Mouse (Mus musculus) kidney, postnatal 25 days (tissue): ENCODE data around the gene Myl3.

Source experiments
- DNase-seq, 2 experiments: peaks; one replicate each; pipeline ENCODE4 v3.0.0; 2021; ENCODE audit warnings: mixed read lengths in 2 of 2

Gene Myl3

DNA sequence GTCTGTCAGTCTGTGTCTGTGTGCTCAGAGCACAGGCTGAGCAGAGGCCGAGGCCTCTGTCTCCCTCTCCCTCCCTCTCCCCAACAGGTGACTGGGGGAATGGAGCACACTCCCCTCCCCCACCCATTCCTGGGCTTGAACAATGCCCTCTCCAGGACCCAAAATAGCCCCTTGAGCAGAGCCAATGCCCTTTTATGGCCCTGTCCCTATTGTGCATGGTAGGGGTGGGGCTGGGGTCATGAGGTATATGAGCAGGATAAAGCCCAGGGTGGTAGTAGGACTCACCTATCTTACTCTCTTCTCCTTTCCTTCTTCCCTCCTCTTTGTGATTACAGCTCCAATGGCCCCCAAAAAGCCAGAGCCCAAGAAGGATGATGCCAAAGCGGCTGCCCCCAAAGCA lies 21.7 kb downstream of the Myl3 start:
- DNase-seq, result no peak

DNA sequence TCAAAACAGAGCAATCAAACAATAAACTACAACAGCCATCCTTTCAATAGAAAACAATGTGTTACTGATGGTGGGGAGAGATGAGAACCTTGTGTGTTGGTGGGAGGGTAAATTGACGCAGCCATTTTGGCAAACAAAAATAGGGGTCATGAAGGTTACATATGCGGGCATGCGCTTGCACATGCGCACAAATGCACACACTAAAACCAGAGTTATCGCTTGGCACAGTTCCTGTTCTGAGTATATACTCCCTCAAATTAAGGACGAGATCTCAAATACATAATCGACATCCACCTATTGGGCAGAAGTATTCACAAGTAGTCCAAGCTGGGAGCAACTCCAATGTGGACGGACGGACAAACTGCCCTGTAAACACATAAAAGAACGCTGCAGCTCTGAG lies 30.7 kb downstream of the Myl3 start:
- no peak for DNase-seq

DNA sequence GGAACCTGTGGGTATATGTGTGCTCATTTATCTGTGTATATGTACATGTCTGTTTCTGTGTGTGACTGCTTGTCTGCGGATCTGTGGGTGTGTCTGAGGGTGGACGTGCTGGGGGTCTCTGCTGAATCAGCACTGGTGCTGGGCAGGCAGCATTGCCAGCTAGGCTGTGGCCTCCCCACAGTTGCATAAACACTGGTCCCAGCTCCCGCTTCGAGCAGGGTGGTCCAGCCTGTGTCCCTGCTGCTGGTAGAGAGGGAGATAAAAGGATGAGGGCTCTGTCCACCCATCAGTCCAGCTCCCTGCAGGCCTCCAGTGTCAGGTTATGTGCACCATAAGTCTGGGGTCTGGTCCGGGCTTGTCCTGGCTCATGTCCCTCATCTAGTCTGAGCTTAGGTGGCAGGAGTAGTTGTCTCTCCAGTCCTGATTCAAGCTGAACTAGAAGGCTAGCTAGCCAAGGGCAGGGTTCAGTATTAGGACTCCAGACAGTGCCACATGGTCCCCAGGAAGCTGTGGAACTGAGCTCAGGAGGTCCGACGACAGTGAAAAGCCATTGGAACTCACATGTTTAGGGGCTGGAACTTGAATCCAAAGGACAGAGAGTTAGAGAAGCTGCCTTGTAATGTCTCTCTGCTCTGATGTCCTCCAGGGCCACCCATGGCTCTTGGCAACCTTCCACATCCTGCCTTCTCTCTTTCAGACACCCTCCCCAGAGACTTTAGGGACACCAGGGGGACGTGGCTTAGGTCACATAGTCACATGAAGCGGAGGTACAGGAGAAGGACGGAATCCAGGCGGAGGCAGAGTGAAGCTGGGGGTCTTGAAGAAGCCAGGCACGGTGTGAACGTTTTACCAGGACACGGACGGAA lies 33.0 kb downstream of the Myl3 start:
- peak; percentile 63 to 65 for DNase-seq

DNA sequence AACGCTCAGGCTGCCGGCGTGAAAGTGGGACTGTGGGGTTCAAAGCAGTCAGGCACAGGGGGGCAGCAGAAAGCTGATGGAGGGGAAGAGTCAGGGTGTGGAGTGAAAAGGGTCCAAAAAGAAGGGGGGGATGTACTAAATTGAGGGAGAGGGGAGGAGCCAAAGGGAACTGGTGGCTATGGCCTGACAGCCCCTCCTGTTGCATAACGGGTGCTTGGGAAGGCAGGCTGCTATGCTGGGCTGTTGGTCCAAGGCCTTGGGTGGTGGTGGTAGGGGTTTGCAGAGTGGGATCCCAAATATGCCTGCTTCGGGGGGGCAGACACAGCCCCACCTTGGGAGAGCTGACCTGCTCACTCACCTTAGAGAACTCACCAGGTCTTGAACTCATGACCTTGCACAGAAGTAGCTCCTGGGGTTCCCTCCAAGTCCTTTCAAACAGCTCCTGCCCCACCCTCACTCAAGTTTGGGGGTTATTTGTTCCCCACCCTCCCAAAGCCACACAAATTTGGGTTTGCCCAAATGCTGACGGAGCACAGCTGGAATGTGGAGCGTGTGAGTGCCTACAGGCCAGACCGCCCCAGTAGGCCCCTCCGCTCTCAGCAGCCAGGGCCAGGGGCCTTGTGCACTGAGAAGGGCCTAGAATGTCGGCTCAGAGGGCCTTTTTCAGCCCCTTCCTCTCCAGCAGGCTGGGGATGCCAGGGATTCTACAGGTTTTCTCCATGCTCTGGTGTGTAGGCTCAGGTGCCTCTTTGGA lies 33.8 kb downstream of the Myl3 start:
- no peak for DNase-seq

DNA sequence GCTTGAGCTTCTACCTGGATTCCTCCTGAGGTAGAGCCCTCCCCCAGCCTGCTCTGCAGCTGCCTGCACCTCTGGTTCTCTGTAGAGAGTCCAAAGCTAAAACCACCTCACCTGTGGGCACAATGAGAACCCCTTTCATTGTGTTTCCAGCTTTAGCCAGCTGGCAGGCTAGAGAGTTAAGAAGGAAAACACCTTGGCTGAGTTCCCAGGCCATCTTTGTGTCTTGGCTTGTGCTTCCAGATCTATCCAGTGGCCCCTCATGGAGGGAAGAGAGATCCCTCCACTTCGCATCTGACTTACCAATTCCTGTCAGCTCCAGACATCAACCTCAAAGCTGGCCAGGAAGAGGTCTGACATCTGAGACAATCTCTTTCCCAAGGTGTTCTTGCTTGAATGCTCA lies 36.4 kb downstream of the Myl3 start:
- DNase-seq, result peak in 1 of 2 experiments; percentile 35

DNA sequence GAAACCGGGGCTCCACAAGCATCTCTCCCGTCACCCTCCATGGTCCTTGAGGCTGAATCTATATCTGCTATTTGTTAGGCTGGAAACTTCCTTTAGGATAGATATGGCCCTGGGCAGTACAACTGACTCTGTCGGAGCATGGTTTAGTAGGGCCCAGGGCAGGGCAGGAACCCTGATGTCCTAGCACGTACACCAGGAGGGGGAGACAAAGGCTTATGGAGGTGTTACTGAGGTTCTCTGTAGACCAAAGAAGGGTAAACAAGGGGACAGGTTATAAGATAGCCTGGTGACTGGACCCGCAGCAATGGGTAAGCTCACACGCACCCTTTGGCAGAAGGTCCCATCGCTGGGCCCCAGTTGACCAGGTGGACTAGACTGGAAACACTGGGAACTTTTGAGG lies 36.9 kb downstream of the Myl3 start:
- DNase-seq, result no peak

DNA sequence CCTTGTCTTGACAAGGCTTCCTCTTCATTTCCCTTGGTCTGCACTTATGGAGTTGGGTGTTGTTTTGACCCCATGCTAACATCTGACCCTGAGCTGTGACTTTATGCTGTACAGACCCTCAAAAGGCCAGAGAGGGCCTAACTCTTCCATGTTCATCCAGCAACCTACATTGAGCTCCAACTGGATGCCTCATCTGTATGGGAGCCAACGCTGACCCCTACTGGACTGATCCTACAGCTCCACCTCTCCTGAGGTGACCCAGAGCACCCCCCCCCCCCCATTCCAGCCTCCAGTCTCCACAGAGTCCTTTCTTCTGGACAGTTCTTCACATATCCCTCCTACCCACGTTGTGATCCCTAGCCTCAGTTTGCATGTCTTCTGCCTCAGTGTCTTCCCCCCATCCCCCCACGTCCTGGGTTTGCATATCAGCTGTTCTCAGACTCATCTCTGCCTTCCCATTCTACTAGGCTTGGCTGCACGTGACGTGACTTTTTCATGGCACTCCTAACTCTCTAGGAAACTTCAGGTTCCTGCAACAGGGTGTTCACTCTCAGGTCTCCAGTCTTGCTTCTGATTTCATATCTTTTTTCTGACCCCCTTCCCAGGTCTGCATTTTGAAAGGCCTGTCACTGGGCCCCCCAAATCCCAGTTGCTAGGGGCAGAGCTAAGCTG lies 37.7 kb downstream of the Myl3 start:
- DNase-seq, result peak in 1 of 2 experiments; percentile 47

DNA sequence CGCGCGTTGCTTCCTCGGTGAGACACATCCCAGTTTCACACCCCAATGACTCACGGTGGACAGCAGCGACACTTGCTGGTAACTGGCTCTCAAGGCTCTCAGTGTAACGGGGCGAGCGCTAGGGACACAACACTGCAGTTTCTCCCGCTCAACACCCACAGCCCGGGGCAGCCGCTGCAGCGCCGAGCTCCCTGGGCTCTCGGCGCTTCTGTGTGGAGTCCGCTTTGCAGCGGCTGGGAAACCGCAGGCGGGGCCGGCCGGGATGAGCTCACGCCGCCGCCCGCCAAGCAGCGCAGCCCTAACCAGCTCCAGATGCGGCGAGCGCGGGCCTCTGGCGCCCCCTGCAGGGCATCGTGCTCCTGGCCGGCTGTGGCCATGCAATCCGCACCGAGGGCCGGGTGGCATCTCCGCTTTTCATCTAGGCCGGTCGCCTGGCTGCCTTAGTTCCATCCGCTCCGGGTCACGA lies 39.6 kb downstream of the Myl3 start:
- DNase-seq, result peak; percentile 95

DNA sequence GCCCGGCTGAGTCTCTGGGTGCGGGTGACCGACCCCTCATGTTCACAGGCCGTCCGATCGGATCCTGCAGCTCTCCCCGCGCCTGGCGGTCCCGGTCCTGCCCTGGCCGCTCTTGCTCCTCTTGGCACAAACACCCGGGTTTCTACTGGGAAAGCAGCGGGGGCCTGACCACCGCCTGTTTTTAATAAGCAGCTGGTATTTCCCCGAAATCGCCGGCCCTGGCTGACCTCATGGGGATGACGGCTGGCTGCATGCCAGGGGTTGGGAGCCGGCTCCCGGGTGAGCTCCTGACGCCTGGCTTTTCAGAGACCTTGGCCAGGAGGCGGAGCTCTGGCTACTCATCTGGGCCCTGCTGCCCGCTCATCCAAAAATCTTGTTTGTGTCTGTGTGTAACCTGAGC lies 40.1 kb downstream of the Myl3 start:
- peak; percentile 95 for DNase-seq

DNA sequence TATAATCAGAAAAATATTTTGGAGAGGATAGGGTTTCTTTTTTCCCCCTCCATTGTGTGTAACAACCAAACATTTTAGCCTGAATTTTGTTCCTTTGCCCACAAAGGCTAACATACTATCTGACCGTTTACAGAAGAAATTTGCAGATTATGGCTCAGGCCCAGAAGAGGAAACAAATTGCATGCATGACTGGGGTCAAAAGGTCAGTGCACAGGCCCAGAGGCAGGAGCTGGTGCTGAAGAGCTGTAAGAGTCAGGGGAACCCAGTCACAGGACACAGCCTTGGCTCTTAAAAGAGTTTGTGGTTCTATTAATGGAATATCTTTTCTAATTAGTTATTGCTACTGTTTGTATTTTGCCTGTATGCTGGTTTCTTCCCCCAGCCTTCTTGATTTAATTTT lies 42.0 kb downstream of the Myl3 start:
- peak; percentile 34 to 60 for DNase-seq

DNA sequence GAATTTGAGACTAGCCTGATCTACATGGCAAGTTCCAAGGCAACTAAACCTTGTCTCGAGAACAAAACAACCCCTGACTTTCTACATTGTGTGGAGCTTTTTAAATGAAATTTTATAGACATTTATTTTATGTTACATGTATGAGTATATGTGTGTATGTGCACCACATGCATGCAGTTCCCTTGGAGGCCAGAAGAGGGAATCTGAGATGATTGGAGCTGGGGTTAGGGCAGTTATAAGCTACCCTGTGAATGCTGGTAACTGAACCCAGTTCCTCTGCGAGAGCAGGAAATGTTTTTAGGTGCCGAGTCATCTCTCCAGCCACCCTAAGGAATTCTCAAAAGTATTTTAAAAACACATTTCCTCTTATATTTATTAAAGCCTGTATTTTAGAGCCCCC lies 46.5 kb downstream of the Myl3 start:
- no peak for DNase-seq

DNA sequence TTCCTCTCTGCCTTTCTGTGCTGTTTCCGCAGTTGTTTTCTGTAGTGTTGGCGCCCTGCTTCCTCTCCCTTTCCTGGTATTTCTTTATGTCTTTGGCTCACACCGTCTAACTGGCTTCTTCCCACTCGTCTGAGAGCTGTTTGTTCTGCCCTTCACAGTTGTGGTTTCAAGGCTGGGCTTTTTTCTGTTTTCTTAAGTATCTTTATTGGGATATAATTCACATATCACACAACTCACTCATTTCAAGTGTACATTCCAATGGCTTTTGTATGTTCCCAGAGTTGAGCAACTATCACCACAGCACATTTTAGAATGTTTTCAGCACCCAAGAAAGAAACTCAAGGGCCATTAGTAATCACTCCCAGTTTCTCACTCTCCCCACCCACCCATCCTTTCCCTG lies 48.8 kb downstream of the Myl3 start:
- DNase-seq, result no peak

DNA sequence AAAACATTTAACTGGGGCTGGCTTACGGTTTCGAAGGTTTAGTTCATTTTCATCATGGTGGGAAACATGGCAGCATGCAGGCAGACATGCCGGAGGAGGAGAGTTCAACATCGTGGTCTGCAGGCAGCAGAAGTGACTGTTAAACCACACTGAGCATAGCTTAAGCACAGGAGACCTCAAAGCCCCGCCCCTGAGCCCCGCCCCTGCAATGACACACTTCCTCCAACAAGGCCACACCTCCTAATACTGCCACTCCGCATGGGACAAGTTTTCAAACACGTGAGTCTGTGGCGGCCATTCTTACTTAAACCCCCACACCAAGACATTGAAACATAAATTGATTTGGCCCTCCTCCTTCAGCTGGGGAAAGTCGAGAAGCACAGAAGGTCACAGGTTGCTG lies 55.4 kb downstream of the Myl3 start:
- DNase-seq, result no peak

DNA sequence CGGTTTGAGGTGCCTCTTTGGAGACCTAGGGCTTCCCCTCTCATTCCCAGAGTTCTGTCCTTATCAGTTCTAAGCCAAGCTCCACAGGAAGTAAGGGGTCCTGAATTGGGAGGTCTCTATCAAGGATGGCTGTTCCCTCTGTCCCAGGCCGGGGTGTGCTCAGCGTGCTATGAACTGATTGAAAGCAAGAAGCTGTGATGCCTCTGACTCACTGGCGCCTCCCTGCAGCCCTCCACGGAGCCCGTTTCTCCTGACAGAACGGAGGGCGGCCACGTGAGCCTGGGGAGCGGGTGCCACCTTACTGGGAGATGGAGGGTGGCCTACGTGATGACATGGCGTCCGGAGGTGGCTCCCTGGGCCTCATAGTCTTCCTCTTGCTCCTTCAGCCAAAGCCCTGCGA lies 56.2 kb downstream of the Myl3 start, which contains the start of gene Prss42:
Gene Prss42, plus strand, starts transcription at position 301 of the 400 bp plus-strand sequence.
- DNase-seq, result no peak

DNA sequence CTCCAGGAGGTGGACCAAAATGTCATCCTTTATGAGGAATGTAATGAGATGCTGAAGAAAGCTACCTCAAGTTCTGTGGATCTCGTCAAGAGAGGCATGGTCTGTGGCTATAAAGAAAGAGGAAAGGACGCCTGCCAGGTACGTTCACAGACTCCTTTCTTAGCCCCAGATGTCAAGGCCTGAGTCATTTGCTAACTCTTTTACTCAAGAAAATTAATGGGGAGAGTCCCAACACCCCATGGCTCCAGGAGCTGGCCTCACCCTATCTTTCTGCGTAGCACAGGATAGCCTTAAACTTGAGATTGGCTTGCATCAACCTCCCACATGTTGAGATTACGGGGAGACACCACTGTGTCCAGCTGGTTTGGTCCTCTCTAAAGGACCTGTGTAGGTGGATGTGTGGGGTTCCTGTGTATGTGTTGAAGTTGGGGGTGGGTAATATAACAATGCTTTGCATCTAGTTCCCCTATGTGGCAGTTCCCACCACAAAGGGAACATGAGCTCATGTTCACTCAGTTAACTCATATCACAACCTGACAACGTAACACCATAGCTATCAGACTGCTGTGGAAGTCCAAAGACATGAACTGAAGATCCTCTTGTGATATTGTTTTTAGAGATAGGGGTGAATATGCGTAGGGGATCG lies 59.3 kb downstream of the Myl3 start:
- DNase-seq, result no peak

DNA sequence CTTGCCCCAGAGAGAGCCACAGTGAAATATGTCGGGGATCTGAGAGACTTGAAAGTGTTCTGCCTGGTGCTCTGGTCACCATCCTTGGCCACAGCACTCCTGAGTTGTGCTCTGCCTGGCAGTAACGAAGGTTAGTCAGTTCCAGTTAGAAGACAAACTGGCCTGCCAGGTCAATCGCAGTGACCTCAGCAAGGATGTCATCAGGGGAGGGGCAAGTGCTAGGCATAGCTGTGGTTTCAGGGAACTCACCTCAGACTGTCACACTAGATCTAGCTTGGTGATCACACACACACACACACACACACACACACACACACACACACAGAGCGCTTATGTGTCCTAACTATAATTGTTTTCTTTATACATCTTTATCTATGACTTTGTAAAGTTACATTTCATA lies 61.6 kb downstream of the Myl3 start:
- no peak for DNase-seq

DNA sequence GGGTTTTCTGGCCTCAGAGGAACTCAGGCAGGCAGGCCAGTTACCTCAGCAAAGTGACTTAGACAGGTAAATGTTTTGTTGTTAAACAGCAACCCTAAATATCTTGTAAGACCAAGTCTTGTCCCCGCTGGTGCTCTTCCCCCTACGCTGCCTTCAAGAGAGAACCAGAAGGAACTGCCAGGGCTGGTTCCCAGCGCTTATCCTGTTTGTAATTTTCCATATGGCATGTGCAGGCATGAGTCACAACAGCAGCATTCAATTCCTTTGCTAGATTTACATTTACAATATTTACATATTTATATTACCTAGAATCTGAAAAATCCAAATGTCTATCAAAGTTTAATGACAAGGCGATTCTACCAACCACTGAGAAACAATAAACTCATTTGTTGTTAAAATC lies 68.4 kb downstream of the Myl3 start:
- DNase-seq, result no peak

DNA sequence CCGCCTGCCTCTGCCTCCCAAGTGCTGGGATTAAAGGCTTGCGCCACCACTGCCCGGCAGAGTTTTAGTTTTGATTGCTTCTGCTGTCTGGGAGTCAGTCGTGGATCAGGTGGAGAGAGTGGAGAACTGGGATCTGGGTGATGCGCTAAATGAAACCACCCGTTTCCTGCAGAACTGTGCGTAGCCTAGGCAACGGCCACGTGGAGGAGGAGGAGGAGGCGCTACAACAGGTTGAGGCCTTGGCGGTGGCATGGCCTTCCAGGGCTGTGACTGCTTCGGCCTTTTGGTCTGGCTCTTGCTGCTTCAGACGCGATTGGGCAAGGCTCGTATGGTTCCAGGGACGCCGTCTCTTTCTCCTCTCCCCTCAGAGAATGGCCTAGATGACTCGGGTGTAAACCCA lies 72.1 kb downstream of the Myl3 start, which contains the start of gene Prss44:
Gene Prss44, plus strand, starts transcription at position 206 of the 400 bp plus-strand sequence.
- no peak for DNase-seq
